Mouse (Mus musculus) monocyte, adult 2 months (primary cell): ENCODE results near the gene Aebp2.

ENCODE experiments used
- DNase-seq, 2 experiments: peaks; one replicate each; pipeline ENCODE4 v3.0.0; 2022; ENCODE audit warnings: low spot score in 2 of 2, low read depth in 1 of 2

Gene Aebp2

DNA sequence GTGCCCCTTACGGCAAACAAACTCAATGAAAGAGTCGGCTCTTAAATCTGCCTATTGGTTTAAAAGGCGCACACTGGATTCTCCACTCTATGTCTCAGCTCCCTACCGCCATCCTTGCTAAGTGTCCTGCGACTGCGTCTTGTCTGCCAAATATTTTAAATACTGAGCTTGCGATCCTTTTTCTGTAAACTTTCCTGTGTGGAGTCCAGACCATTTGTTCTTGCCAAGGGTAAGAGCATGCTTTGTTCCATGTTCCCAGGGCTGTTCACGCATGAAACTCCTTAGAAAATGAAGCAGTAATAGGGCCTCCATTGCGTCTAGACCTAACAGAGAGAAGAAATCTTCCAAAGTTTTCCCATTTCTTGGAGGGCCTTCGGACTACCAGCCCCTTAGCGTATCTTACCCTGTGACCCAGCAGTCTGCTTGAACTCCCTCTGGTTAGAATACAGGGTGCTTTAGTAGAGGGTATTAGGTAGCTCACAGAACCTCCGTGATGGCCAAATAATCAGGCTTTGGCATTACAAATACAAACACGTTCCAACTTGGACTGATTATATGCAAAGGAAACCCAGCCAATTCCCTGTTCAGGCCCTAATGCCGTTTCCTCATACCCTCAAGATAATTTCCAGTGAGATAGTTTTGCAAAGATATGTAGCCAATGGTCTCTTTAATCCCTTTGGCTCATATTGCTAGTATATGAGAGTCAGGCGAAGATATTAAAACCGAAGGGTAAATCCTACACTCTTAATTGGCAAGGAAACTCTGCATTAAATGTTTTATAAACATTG is 67.3 kb downstream of the Aebp2 start:
- DNase-seq = no peak

DNA sequence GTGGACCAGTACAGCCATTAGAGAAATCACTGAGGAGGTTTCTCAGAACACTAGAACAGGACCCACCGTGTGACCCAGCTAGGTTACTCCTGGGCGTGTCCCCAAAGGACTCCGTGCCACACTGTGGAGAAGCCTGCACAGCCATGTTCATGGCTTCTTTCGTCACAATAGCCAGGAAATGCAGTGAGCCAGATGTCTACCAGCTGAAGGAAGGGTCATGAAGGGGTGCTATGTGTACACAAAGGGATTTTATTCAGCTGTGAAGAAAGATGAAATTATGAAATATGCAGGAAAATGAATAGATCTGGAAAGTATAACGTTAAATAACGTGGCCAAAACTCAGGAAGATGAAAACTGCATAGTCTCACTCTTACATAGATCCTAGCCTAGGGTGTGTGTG is 69.7 kb downstream of the Aebp2 start:
- DNase-seq = no peak

DNA sequence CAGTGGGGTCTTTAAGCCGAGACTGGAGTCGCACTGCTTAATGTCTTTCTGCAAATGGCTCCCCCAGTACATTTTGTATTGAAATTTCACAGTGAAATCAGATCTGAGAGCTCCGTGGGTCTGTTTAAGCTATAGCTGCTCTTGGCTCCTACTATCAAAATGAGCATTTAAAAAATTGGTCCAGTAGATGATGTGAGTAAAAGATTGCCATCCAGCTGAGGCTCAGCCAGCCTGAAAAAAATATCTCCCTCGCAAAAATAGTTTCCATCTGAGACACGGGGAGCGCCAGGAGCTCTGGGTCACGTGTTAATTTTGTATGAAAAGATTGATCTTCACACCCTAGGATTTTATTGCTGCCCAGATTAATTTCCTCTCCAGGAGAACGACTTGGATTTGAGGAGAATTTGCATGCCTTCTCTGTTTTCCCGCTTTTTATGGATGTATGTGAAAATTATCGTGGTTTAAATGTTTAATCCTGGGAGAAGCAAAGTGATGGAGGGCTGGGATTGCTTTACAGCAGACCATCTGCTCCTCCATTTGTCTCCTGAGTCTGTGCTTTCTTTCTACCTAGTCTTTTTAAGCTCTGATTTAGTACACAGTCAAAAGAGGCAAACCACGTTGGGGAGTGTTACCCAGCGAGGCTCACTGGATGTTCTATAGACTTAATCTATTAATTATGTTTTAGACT is 73.9 kb downstream of the Aebp2 start:
- DNase-seq = no peak

DNA sequence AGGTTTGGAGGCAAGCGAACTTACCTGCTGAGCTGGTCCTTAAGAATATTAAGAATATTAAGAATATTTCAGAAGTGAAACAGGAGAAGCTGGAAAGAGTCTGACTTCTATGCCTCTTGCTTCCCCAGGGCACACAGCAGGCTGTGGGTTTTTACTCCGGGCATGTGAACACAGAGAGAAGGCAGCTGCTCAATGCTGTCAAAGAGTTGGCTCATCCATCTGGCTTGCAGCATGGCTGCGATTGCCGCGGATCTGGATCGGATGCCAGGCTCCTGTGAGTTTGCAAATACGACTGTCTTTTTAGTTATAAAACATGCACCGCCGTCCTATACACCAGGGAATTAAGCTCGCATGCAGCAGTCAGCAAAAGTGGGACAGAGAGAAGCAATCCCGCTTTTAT is 75.5 kb downstream of the Aebp2 start:
- no peak for DNase-seq

DNA sequence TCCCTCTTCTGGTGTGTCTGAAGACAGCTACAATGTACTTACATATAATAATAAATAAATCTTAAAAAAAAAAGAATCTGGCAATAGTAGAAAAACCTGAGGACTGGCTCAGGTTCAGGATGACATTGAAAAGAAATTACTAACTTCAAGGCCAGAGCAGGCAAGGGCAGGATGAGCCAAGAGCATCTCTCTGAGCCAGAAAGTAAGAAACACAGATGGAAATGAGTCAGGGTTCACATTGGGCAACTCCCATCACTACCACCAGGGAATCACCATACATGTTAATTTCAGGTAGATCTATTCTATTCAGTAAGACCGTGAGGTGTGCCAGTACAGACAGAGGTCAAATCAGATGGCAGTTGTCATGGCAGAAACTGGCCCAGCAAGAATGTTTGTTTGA is 76.1 kb downstream of the Aebp2 start:
- DNase-seq = no peak

DNA sequence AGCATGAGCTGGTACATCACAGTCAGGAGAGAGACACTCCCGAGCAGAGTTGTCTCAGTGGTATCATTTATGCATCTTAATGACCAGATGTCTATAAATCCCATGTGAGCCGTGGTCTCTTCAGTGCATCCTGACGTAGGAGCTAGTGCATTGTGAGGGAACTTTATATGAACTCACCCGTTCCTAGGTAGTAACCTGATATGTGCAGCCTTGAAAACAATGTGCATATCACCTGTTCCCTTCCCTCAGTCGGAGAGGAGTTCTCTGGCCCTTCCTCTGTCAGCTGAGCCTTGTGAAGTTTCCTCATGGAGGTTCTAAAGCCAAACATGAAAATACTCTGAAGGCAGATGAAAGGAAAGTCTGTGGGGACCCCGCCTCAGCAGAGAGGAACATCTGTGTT is 78.8 kb downstream of the Aebp2 start:
- no peak for DNase-seq

DNA sequence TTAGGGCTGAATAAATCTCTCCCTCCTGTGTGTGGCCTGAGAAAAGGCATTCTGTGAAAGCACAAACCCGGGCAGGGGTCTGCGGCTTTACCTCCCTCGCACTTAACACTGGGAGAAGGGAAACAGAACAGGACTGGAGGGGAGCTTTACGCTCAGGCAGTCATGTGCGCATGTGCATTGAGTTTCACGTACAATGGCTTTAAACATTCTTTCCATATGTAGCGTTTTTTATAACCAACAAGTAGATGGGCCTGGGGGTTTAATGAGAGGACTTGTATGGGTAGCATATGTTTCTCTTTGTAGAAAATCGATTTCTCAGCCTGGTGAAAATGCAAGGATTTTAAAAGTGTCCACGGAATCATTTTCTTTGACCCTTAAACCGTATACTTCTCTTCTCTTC is 82.7 kb downstream of the Aebp2 start:
- DNase-seq = no peak

DNA sequence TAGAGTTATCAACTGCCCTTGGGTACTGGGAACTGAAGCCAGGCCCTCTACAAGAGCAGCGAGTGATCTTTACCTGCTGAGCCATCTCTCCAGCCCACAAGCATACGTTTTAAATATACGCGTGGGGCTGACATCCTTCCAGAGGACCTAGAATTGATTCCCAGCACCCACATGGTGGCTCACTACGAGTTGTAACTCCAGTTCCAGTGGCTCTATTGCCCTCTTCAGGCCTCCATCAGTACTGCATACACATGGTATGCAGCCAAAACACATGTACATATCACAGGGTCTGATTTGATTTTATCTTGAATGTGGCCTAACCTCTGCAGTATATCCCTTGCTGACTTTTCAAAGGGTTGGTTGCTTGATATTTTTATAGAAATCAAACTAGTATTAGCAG is 83.6 kb downstream of the Aebp2 start:
- DNase-seq = no peak

DNA sequence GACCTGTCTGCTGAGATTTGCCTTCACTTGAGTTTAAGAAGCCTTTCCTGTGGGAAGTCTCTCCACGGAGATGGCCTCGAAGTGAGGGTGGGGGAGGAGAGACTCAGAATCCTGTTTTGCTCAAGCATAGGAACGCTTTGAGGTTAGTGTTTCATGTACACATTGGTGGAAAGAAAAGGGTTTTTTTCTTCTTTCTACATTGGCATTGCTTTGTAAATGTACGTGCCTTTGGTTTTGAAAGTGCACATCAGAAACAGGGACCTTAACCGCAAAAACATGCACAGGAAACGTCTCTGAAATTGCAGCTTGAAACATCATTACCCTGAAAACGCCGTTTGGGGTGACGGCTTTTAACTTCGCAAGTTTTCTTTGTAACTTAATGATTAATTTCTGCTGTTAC is 85.6 kb downstream of the Aebp2 start:
- DNase-seq = no peak

DNA sequence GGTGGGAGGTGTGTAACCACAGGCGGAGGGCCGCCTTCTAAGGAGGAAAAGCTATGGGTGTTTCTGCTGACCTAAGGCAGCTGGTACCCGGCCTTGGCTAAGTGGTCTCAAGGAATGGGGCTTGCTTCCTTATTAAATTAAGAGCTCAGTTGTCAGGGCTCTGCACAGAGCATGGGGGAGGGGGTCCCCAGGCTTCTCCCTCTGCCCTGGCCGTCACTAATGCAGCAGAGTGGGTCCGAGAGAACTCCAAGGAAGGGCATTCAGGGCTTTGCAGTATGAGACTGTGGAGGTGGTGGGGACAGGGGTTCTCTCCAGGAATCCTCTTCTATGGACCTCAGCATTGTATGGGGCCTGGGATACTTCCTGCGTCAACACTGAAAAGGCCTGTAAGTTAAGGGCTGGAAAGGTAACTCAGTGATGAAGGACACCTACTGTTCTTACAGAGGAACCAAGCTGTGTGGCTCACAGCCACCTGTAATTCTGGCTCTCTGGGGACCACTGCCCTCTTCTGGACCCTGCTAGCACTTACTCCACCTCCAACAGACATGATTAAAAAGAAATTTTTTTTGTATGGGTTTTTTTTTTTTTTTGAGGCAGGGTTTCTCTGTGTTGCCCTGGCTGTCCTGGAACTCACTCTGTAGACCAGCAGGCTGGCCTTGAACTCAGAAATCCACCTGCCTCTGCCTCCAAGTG is 87.1 kb downstream of the Aebp2 start:
- no peak for DNase-seq

DNA sequence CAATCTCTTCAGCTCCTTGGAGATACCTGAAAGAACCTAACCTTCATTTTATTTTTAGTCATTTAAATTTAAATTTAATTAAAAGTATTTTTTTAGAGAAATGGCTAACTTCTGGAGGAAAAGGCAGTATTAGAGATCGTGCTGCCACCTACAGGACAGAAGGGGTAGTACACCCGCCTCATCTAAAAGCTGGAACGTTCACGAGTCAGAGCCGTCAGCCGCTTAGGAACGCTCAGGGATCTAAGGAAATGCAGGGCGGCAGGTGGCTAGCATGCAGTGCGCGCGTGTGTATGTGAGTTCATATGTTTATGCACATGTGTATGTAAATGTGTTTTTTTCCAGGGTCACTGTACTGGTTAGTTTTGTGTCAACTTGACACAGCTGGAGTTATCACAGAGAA is 90.3 kb downstream of the Aebp2 start:
- DNase-seq = no peak

DNA sequence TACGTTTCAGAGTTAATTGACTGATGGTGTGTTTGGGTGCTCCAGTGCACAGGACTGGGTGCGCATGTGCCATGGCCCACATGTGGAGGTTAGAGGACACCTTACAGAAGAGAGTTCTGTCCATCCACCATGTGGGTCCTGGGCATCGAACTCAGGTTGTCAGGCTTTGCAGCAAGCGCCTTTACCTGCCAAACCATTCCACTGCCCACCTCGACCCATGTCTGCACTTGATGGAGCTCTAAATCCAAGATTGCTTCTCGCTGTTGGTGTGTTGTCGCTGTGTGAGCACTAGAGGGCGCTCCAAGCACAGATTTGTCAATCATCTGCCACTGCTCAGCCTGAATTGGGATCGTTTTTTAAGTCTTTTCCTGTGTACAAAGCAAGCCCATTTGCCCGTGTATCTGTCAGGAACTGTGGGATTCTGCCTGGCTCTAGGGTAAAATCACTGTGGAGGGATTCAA is 92.5 kb downstream of the Aebp2 start:
- peak in 1 of 2 experiments; percentile 12 for DNase-seq

DNA sequence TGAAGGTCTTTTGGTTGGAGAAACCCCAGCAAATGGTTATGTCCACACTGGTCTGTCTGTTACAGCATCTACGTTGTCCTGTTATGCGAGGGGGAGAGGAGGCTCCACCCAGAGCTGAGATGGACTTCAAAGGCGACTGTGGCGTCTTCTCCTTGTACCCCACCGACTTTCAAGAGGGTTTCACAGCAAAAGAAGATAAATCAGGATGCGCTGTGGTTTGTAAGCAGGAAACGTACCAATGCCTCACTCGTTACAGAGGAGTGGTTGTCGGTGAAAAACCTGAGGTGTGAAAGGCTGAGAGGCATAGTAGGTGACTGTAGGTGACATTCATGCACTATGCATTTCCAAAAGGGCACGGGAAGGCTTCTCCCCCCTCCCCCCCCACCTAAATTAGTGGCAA is 99.6 kb downstream of the Aebp2 start:
- DNase-seq = no peak
